Mouse (Mus musculus) midbrain, embryonic 14.5 days (tissue): Measurements from ENCODE around the gene Gm10447. TPM values are rescaled to one million over a fixed set of nuclear protein-coding genes. Genes with fewer than 3 reads are reported as not detected.

Source experiments
- ATAC-seq: fragments of 200-750 bp; cut with Nextera tagmentation; 2 replicates; pipeline ENCODE4 v1.8.0; 2017; ENCODE audit warnings: moderate number of reproducible peaks, moderate library complexity; ENCODE audit not compliant: low FRiP score, low TSS enrichment
- DNase-seq: peaks from one replicate; pipeline ENCODE4 v3.0.0-alpha.2; 2015
- H3K27ac ChIP-seq: fragments of 300-500 bp; sonication (generic); replicated peaks from 2 replicates; pipeline ENCODE4 v1.5.1; 2014; ENCODE audit warnings: mild to moderate bottlenecking, low read depth, low read length, moderate library complexity
- H3K27me3 ChIP-seq: fragments of 300-500 bp; sonication (generic); 2 replicates; pipeline ENCODE4 v1.6.1; 2014; ENCODE audit warnings: low read length, control low read depth, mixed read lengths; ENCODE audit not compliant: control insufficient read depth, insufficient read depth
- H3K36me3 ChIP-seq: fragments of 300-500 bp; sonication (generic); 2 replicates; pipeline ENCODE4 v1.6.1; 2014; ENCODE audit warnings: low read length, control low read depth; ENCODE audit not compliant: control insufficient read depth, insufficient read depth
- H3K4me1 ChIP-seq: fragments of 300-500 bp; sonication (generic); 2 replicates; pipeline ENCODE4 v1.6.1; 2014; ENCODE audit warnings: mild to moderate bottlenecking, antibody characterized with exemption, low read length, control low read depth; ENCODE audit not compliant: control insufficient read depth, insufficient read depth
- H3K4me2 ChIP-seq: fragments of 300-500 bp; sonication (generic); 2 replicates; pipeline ENCODE4 v1.6.1; 2014; ENCODE audit warnings: mild to moderate bottlenecking, low read length, moderate library complexity
- H3K4me3 ChIP-seq: fragments of 300-500 bp; sonication (generic); replicated peaks from 2 replicates; pipeline ENCODE4 v1.5.1; 2014; ENCODE audit warnings: low read depth, low read length
- H3K9ac ChIP-seq: fragments of 300-500 bp; sonication (generic); replicated peaks from 2 replicates; pipeline ENCODE4 v1.6.1; 2014; ENCODE audit warnings: mild to moderate bottlenecking, low read length, moderate library complexity
- H3K9me3 ChIP-seq: fragments of 300-500 bp; sonication (generic); 2 replicates; pipeline ENCODE4 v1.6.1; 2016; ENCODE audit warnings: low read length, control low read depth, mixed read lengths; ENCODE audit not compliant: control insufficient read depth
- WGBS: fragments of 180-500 bp; shearing (Covaris S2); extraction: QIAGEN DNeasy Blood & Tissue Kit; methylation state at CpG from one replicate; pipeline ENCODE4 v1.1.7; 2014; 5-methylcytosine and 5-hydroxymethylcytosine counted together
- polyA plus RNA-seq: library from polyadenylated mRNA; unstranded; fragments of >200 nt; fragmentation: Nextera tagmentation; extraction: Ambion mirVana; gene quantifications from 2 replicates; pipeline ENCODE4 v1.2.1, GENCODE M21; 2014

Gene Gm10447
- polyA plus RNA-seq, 1 experiment from 2014 or later = not detected

- no peaks in the 10 kb centered on the region for H3K36me3 ChIP-seq
- no peak for DNase-seq
- peaks cover 27% of the 10 kb centered on the region for H3K27me3 ChIP-seq
- H3K4me1 ChIP-seq = no peaks in the 10 kb centered on the region
- no peak overlapping the region for H3K9ac ChIP-seq
- H3K9me3 ChIP-seq = no peaks in the 10 kb centered on the region
- no peak overlapping the region for H3K27ac ChIP-seq
- H3K4me3 ChIP-seq = no peak overlapping the region
- no peak for ATAC-seq
- WGBS = 30% methylated on average over 3 of the region's 3 CpGs
- no peak overlapping the region for H3K4me2 ChIP-seq
Measured at GRCm38 (mm10) chr11:53493243-53493955, 36.5 kb upstream of the Gm10447 start.

- no peak overlapping the region for H3K4me2 ChIP-seq
- DNase-seq = peak; percentile 66
- H3K4me3 ChIP-seq = no peak overlapping the region
- peaks cover 7% of the 10 kb centered on the region; the same call in 1 of the 2 replicates for H3K4me1 ChIP-seq
- H3K36me3 ChIP-seq = no peaks in the 10 kb centered on the region
- 1% methylated on average over 8 of the region's 8 CpGs for WGBS
- peaks cover 35% of the 10 kb centered on the region for H3K27me3 ChIP-seq
- no peak overlapping the region for H3K27ac ChIP-seq
- 0 out of 2 replicates have a peak overlapping the region, but pooled peaks have one; percentile 1 for H3K9ac ChIP-seq
- no peaks in the 10 kb centered on the region for H3K9me3 ChIP-seq
- ATAC-seq = no peak
Measured at GRCm38 (mm10) chr11:53491954-53492401, 35.1 kb upstream of the Gm10447 start.

- Histone ChIP-seq H3K27me3 (peaks cover 48% of the 10 kb centered on the region), H3K4me1 (peaks cover 10% of the 10 kb centered on the region; the same call in 1 of the 2 replicates), H3K36me3 (no peaks in the 10 kb centered on the region), H3K9me3 (no peaks in the 10 kb centered on the region), H3K9ac (no peak overlapping the region), H3K27ac (no peak overlapping the region), H3K4me3 (no peak overlapping the region), H3K4me2 (no peak overlapping the region)
- DNase-seq = no peak
- no peak for ATAC-seq
- 41% methylated on average over 9 of the region's 9 CpGs for WGBS
Measured at GRCm38 (mm10) chr11:53489421-53489820, 32.5 kb upstream of the Gm10447 start.

- ATAC-seq (no peak), DNase-seq (no peak)
- Histone ChIP-seq H3K36me3 (no peaks in the 10 kb centered on the region), H3K27me3 (peaks cover 48% of the 10 kb centered on the region), H3K4me2 (no peak overlapping the region), H3K9me3 (no peaks in the 10 kb centered on the region), H3K9ac (no peak overlapping the region), H3K4me3 (no peak overlapping the region), H3K27ac (no peak overlapping the region), H3K4me1 (peaks cover 10% of the 10 kb centered on the region; the same call in 1 of the 2 replicates)
- WGBS = 87% methylated on average over 5 of the region's 5 CpGs
Measured at GRCm38 (mm10) chr11:53489007-53489406, 32.1 kb upstream of the Gm10447 start.

- H3K9ac ChIP-seq = peak overlapping the region; percentile 34
- no peak overlapping the region for H3K27ac ChIP-seq
- ATAC-seq (no peak), DNase-seq (peak; percentile 30)
- no peaks in the 10 kb centered on the region for H3K9me3 ChIP-seq
- H3K36me3 ChIP-seq = no peaks in the 10 kb centered on the region
- WGBS = 14% methylated on average over 27 of the region's 27 CpGs
- H3K4me3 ChIP-seq = peak overlapping the region; percentile 20; the same call in 1 of the 2 replicates
- peaks cover 59% of the 10 kb centered on the region for H3K27me3 ChIP-seq
- H3K4me1 ChIP-seq = peaks cover 10% of the 10 kb centered on the region; the same call in 1 of the 2 replicates
- peak overlapping the region; percentile 47 for H3K4me2 ChIP-seq
Measured at GRCm38 (mm10) chr11:53486822-53487594, 30.1 kb upstream of the Gm10447 start.

- H3K9me3 ChIP-seq = no peaks in the 10 kb centered on the region
- no peak overlapping the region for H3K4me3 ChIP-seq
- WGBS = 64% methylated on average over 3 of the region's 3 CpGs
- H3K4me2 ChIP-seq = no peak overlapping the region
- ATAC-seq (no peak), DNase-seq (no peak)
- H3K27me3 ChIP-seq = peaks cover 66% of the 10 kb centered on the region
- no peaks in the 10 kb centered on the region for H3K36me3 ChIP-seq
- H3K9ac ChIP-seq = no peak overlapping the region
- peaks cover 10% of the 10 kb centered on the region; the same call in 1 of the 2 replicates for H3K4me1 ChIP-seq
- no peak overlapping the region for H3K27ac ChIP-seq
Measured at GRCm38 (mm10) chr11:53486351-53486750, 29.4 kb upstream of the Gm10447 start.

GRCm38 (mm10) chr11:53485719-53486118 is 28.8 kb upstream of the Gm10447 start:
- peaks cover 10% of the 10 kb centered on the region; the same call in 1 of the 2 replicates for H3K4me1 ChIP-seq
- no peaks in the 10 kb centered on the region for H3K9me3 ChIP-seq
- no peak overlapping the region for H3K4me2 ChIP-seq
- no peaks in the 10 kb centered on the region for H3K36me3 ChIP-seq
- ATAC-seq = no peak
- no peak overlapping the region for H3K27ac ChIP-seq
- H3K9ac ChIP-seq = no peak overlapping the region
- no peak overlapping the region for H3K4me3 ChIP-seq
- 51% methylated on average over 3 of the region's 3 CpGs for WGBS
- no peak for DNase-seq
- peaks cover 71% of the 10 kb centered on the region for H3K27me3 ChIP-seq

- peaks cover 82% of the 10 kb centered on the region for H3K27me3 ChIP-seq
- H3K9me3 ChIP-seq = peaks cover 4% of the 10 kb centered on the region; the same call in 1 of the 2 replicates
- H3K4me2 ChIP-seq = no peak overlapping the region
- no peak overlapping the region for H3K4me3 ChIP-seq
- no peak for DNase-seq
- no peaks in the 10 kb centered on the region for H3K36me3 ChIP-seq
- no peak for ATAC-seq
- WGBS = 79% methylated on average over 9 of the region's 9 CpGs
- H3K4me1 ChIP-seq = peaks cover 15% of the 10 kb centered on the region; the same call in 1 of the 2 replicates
- H3K27ac ChIP-seq = no peak overlapping the region
- H3K9ac ChIP-seq = no peak overlapping the region
Measured at GRCm38 (mm10) chr11:53483159-53483891, 26.4 kb upstream of the Gm10447 start.
